In genomic region chr11:62076345-62077156, GRCm38 (mm10) we compare ENCODE assay signal across 8 mouse cellular contexts.
DNase-seq lines count a peak whose midpoint lies in the region; ATAC-seq and TF ChIP-seq lines count a peak whose summit lies in the region.

No protein-coding gene starts in this region.

- peaks cover 28% of the 10 kb centered on the region for H3K4me1 ChIP-seq in E14TG2a.4 (replicated peaks; ENCODE audit: low read depth, low read length)
- no peaks in the 10 kb centered on the region for H3K4me1 ChIP-seq in forebrain, embryonic 11.5 days (replicated peaks; ENCODE audit: control insufficient read depth, insufficient read depth, low read length)
- peaks cover 2% of the 10 kb centered on the region; the same call in 1 of the 2 replicates for H3K4me1 ChIP-seq in heart, embryonic 15.5 days (replicated peaks)
- peaks cover 36% of the 10 kb centered on the region for H3K4me1 ChIP-seq in liver, embryonic 13.5 days (replicated peaks)
- no peaks in the 10 kb centered on the region for H3K4me1 ChIP-seq in stomach, embryonic 15.5 days

- TF ChIP-seq CTCF in E14TG2a.4 (conservative IDR thresholded peaks at IDR 0.05; ENCODE audit: low read length), result no peak

- H3K27ac ChIP-seq in forebrain, embryonic 11.5 days (ENCODE audit: low read depth, low read length), result peak overlapping the region; percentile 81
- H3K27ac ChIP-seq in heart, embryonic 15.5 days, result peak overlapping the region; percentile 94
- peak overlapping the region; percentile 85 for H3K27ac ChIP-seq in liver, embryonic 13.5 days
- peak overlapping the region; percentile 94 for H3K27ac ChIP-seq in stomach, embryonic 15.5 days

- DNase-seq in c-Kit-positive CD71-positive TER-119-positive erythroid progenitor cells, embryonic 14.5 days (ENCODE audit: low spot score), result peak; percentile 93
- peak; percentile 100 for DNase-seq in forebrain, embryonic 11.5 days (ENCODE audit: low spot score)
- DNase-seq in kidney, postnatal 25 days, result peak; percentile 100
- peak; percentile 96 for DNase-seq in liver, embryonic 13.5 days
- peak; percentile 98 for DNase-seq in neural tube, embryonic 10.5 days (ENCODE audit: extremely low spot score, low spot score)

- H3K9ac ChIP-seq in forebrain, embryonic 11.5 days (ENCODE audit: low read length), result peak overlapping the region; percentile 93
- H3K9ac ChIP-seq in heart, embryonic 15.5 days, result peak overlapping the region; percentile 78
- peak overlapping the region; percentile 87 for H3K9ac ChIP-seq in liver, embryonic 13.5 days
- peak overlapping the region; percentile 80; the same call in 1 of the 2 replicates for H3K9ac ChIP-seq in stomach, embryonic 15.5 days

- H3K36me3 ChIP-seq in E14TG2a.4 (ENCODE audit: insufficient read depth, low read length), result no peaks in the 10 kb centered on the region
- H3K36me3 ChIP-seq in forebrain, embryonic 11.5 days (ENCODE audit: control insufficient read depth, insufficient read depth, low read length), result no peaks in the 10 kb centered on the region
- no peaks in the 10 kb centered on the region for H3K36me3 ChIP-seq in heart, embryonic 15.5 days
- H3K36me3 ChIP-seq in liver, embryonic 13.5 days, result no peaks in the 10 kb centered on the region
- H3K36me3 ChIP-seq in stomach, embryonic 15.5 days, result no peaks in the 10 kb centered on the region

- peak; percentile 98 for ATAC-seq in forebrain, embryonic 11.5 days (replicated peaks; ENCODE audit: low FRiP score)
- peak; percentile 99 for ATAC-seq in heart, embryonic 15.5 days (replicated peaks; ENCODE audit: insufficient number of reproducible peaks, insufficient read depth, low FRiP score, low read depth)
- ATAC-seq in liver, embryonic 13.5 days (ENCODE audit: low read depth), result peak; percentile 96
- peak; percentile 98 for ATAC-seq in stomach, embryonic 15.5 days (ENCODE audit: insufficient read depth, low FRiP score, low read depth)

- WGBS in forebrain, embryonic 11.5 days, result 5% methylated on average over 42 of the region's 42 CpGs
- WGBS in heart, embryonic 15.5 days, result 4% methylated on average over 41 of the region's 42 CpGs
- 6% methylated on average over 39 of the region's 42 CpGs for WGBS in liver, embryonic 13.5 days (ENCODE audit: insufficient replicate concordance)
- 4% methylated on average over 42 of the region's 42 CpGs for WGBS in stomach, embryonic 15.5 days

- no peaks in the 10 kb centered on the region for H3K9me3 ChIP-seq in E14TG2a.4 (ENCODE audit: low read length)
- H3K9me3 ChIP-seq in forebrain, embryonic 11.5 days (ENCODE audit: control insufficient read depth, low read length), result no peaks in the 10 kb centered on the region
- no peaks in the 10 kb centered on the region for H3K9me3 ChIP-seq in heart, embryonic 15.5 days (replicated peaks)
- no peaks in the 10 kb centered on the region for H3K9me3 ChIP-seq in liver, embryonic 13.5 days (replicated peaks)
- no peaks in the 10 kb centered on the region for H3K9me3 ChIP-seq in stomach, embryonic 15.5 days

- peak overlapping the region; percentile 66 for H3K4me2 ChIP-seq in forebrain, embryonic 11.5 days (ENCODE audit: low read depth, low read length, severe bottlenecking)
- H3K4me2 ChIP-seq in heart, embryonic 15.5 days, result peak overlapping the region; percentile 96
- H3K4me2 ChIP-seq in liver, embryonic 13.5 days, result peak overlapping the region; percentile 100
- H3K4me2 ChIP-seq in stomach, embryonic 15.5 days, result peak overlapping the region; percentile 93

- peaks cover 25% of the 10 kb centered on the region for H3K27me3 ChIP-seq in E14TG2a.4 (ENCODE audit: insufficient read depth, low read length)
- no peaks in the 10 kb centered on the region for H3K27me3 ChIP-seq in forebrain, embryonic 11.5 days (ENCODE audit: control insufficient read depth, insufficient read depth, low read length)
- H3K27me3 ChIP-seq in heart, embryonic 15.5 days, result no peaks in the 10 kb centered on the region
- H3K27me3 ChIP-seq in liver, embryonic 13.5 days, result no peaks in the 10 kb centered on the region; the same call in 1 of the 2 replicates
- H3K27me3 ChIP-seq in stomach, embryonic 15.5 days (replicated peaks), result no peaks in the 10 kb centered on the region

- peak overlapping the region; percentile 91 for H3K4me3 ChIP-seq in E14TG2a.4 (replicated peaks; ENCODE audit: low read length)
- peak overlapping the region; percentile 61 for H3K4me3 ChIP-seq in forebrain, embryonic 11.5 days (ENCODE audit: low read depth, low read length)
- H3K4me3 ChIP-seq in heart, embryonic 15.5 days, result peak overlapping the region; percentile 93
- peak overlapping the region; percentile 78 for H3K4me3 ChIP-seq in liver, embryonic 13.5 days (replicated peaks)
- peak overlapping the region; percentile 84 for H3K4me3 ChIP-seq in stomach, embryonic 15.5 days (replicated peaks)

Comparison
In these comparisons a context has a peak if more than half of its experiments do, and no peak if none do; other contexts are left out.
1. Peak in every context shown above with its lines: DNase-seq, ATAC-seq, H3K4me3 ChIP-seq and H3K27ac ChIP-seq.